Mouse (Mus musculus): Measurements from ENCODE around the gene Nrp1. TPM values are rescaled to one million over a fixed set of nuclear protein-coding genes. Genes with fewer than 3 reads are reported as not detected.

The Nrp1 gene
- 70.4 and 95.2 TPM in 2 replicates for polyA plus RNA-seq (2012; rRNA removed; ENCODE audit: low replicate concordance)

DNA sequence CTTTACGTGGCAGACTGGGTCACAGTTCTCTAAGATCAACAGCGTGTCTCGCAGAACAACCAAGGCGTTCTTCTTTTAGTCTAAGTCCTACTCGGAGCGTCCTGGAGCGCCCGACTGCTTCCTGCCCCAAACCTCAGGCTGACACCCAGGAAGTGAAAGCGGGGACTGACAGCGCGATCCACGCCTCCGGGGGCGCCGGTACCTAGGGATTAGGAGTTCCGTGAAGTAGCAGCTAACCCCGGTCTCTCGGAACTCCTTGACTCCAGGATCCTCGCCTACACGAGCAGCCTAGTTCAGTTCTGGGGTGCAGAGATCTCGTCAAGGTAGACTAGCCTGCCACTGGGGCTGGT is at the start of gene Nrp1:
TSS of gene Nrp1 (plus strand) at position 199 of the 350 bp plus-strand sequence.

